Mouse (Mus musculus) urinary bladder, postnatal 36 days (tissue): ENCODE measurements around the gene Dcx.

Experiments used
- DNase-seq, 2 experiments: peaks; one replicate each; pipeline ENCODE4 v3.0.0; 2022; ENCODE audit warnings: low spot score in 2 of 2, mixed read lengths in 1 of 2

Gene Dcx

DNA sequence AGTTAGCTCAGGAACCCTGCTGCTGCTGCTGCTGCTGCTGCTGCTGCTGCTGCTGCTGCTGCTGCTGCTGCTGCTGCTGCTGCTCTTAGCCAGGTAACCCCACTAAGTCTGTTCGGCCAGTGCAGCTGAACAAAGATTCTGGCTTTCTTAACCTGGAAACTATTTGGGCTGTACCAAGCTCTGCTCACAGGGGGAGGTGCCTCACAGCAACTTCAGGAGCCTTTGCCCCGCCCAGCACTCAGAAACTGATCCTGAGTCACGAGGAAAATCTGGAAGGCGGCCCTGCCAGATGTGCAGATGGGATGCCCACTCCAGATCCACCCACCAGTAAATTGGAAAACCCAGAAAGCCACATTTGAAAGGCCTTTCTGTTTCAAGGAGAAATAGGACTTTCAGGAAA is 105.9 kb downstream of the Dcx start, which contains the start of gene Capn6:
Gene Capn6, minus strand, starts transcription at position 203 of the 400 bp plus-strand sequence.
- peak in 1 of 2 experiments; percentile 19 for DNase-seq

DNA sequence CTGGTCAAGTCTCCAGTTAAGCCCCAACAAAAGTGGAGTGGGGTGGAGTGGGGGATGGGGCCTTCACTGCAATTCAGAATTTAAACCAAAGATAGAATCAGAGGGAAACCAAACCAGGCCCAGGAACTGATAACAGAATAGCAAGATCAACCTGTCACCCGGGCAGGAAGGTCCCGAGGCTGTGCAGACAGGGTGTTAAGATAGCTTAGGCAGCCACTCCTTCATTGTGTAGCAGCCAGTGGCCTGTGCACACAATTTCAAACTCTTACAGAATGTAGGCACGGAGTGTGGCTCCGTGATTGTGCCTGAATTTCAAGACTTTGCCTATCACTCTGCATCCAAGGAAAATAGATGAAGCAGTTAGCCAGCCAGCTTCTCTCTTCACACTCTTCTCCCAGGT is 106.6 kb downstream of the Dcx start:
- DNase-seq = no peak

DNA sequence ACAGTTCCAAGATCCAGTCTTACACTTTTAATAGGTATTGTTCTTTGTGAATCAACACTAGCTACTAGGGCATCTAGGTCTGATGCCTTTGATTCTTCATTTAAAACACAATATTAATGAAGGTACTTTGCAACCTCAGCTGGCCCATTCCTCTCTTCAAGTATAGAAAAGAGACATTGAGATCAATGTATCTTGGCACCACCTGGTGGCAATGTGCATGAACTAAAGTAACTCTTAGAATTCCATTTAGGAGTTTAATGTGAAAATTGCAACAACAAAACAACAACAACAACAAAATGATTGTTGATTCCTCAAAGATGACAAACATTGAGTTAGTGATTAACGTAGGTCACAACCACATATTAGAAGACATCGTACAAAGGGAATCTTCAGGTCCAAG is 114.2 kb downstream of the Dcx start:
- no peak for DNase-seq

DNA sequence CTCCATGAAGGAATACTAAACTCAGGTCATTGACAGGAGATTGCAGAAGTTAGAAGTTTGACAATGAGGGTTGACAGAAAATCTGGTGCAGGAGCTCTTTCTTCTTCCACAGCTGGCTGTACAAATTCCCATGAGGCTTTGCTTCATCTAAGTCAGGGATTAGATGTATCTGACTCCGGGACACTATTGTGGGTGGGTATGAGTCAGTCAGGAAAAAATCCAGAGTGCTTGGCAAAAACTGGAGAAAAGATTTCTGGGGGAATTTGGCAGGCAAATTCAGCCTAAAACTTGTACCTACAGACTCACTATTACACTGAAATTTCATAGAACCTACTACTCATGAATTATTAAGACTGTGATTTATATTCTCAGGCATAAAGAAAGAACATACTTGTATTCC is 117.2 kb downstream of the Dcx start:
- no peak for DNase-seq
